Mouse (Mus musculus) thymus, adult 2 months (tissue): ENCODE data around the gene Gm17482.

Source experiments
- CTCF ChIP-seq: fragments of 200-500 bp; IDR thresholded peaks from 2 replicates; pipeline ENCODE4 v1.5.1; 2012; ENCODE audit warnings: mild to moderate bottlenecking, control low read depth, low read length, moderate library complexity, borderline replicate concordance; ENCODE audit not compliant: control insufficient read depth, poor library complexity, insufficient read depth; ENCODE audit errors: extremely low read depth
- POLR2A ChIP-seq: fragments of 200-500 bp; IDR thresholded peaks from 2 replicates; pipeline ENCODE4 v1.6.1; 2012; ENCODE audit warnings: mild to moderate bottlenecking, low read length, control low read depth, moderate library complexity; ENCODE audit not compliant: control insufficient read depth, poor library complexity, insufficient read depth; ENCODE audit errors: extremely low read depth

GRCm38 (mm10) chr6:115241939-115242338, 14.8 kb downstream of the Gm17482 start:
- TF ChIP-seq CTCF (no peak), POLR2A (no peak)
